In genomic region chr8:70596775-70597416, GRCm38 (mm10) we compare ENCODE assay signal across 8 mouse cellular contexts. TPM values are rescaled to one million over a fixed set of nuclear protein-coding genes. Genes with fewer than 3 reads are reported as not detected.
DNase-seq lines count a peak whose midpoint lies in the region; ATAC-seq and TF ChIP-seq lines count a peak whose summit lies in the region.

No protein-coding gene starts in this region.

- WGBS in heart, embryonic 13.5 days, result 87% methylated on average over 17 of the region's 17 CpGs
- 81% methylated on average over 17 of the region's 17 CpGs for WGBS in embryonic facial prominence, embryonic 13.5 days
- WGBS in limb, embryonic 10.5 days, result 87% methylated on average over 17 of the region's 17 CpGs
- WGBS in stomach, embryonic 15.5 days, result 84% methylated on average over 17 of the region's 17 CpGs

- no peak for ATAC-seq in heart, embryonic 13.5 days (ENCODE audit: extremely low read depth, insufficient number of reproducible peaks, low FRiP score, low TSS enrichment)
- no peak for ATAC-seq in embryonic facial prominence, embryonic 13.5 days (ENCODE audit: insufficient number of reproducible peaks, insufficient read depth, low FRiP score, low TSS enrichment, low read depth)
- no peak for ATAC-seq in stomach, embryonic 15.5 days (ENCODE audit: insufficient read depth, low FRiP score, low read depth)

- no peak for TF ChIP-seq EP300 in ES-Bruce4 (IDR thresholded peaks at IDR 0.05; ENCODE audit: insufficient read depth, low read depth, low read length)

- H3K27ac ChIP-seq in heart, embryonic 13.5 days (replicated peaks), result no peak overlapping the region
- H3K27ac ChIP-seq in ES-Bruce4 (ENCODE audit: insufficient read depth, low read length), result no peak overlapping the region
- no peak overlapping the region for H3K27ac ChIP-seq in embryonic facial prominence, embryonic 13.5 days
- 0 out of 2 replicates have a peak overlapping the region, but pooled peaks have one; percentile 88 for H3K27ac ChIP-seq in limb, embryonic 10.5 days
- H3K27ac ChIP-seq in stomach, embryonic 15.5 days, result no peak overlapping the region

- no peak for DNase-seq in heart, postnatal 14 days
- peak; percentile 48 for DNase-seq in limb, embryonic 10.5 days (ENCODE audit: low spot score)
- DNase-seq in right cerebral cortex, postnatal 36 days (ENCODE audit: low spot score in 2 of 2), result no peak
- DNase-seq in gastrocnemius, postnatal 14 days, result no peak

- intact Hi-C loops in heart, postnatal 14 days (cut with DNase I), result no loop called here
- intact Hi-C loops in gastrocnemius, postnatal 14 days (cut with DNase I; ENCODE audit: low total_unique reads), result no loop called here

- H3K9ac ChIP-seq in heart, embryonic 13.5 days, result peak overlapping the region; percentile 87; the same call in 1 of the 2 replicates
- H3K9ac ChIP-seq in ES-Bruce4 (ENCODE audit: low read depth, poor library complexity, severe bottlenecking), result no peak overlapping the region
- H3K9ac ChIP-seq in embryonic facial prominence, embryonic 13.5 days, result peak overlapping the region; percentile 85
- H3K9ac ChIP-seq in stomach, embryonic 15.5 days, result no peak overlapping the region

- H3K9me3 ChIP-seq in heart, embryonic 13.5 days, result no peaks in the 10 kb centered on the region
- no peaks in the 10 kb centered on the region for H3K9me3 ChIP-seq in ES-Bruce4 (replicated peaks; ENCODE audit: control insufficient read depth, insufficient read depth, low read length, poor library complexity, severe bottlenecking)
- no peaks in the 10 kb centered on the region for H3K9me3 ChIP-seq in embryonic facial prominence, embryonic 13.5 days
- H3K9me3 ChIP-seq in limb, embryonic 10.5 days (replicated peaks), result peaks cover 2% of the 10 kb centered on the region; the same call in 1 of the 2 replicates
- H3K9me3 ChIP-seq in stomach, embryonic 15.5 days, result no peaks in the 10 kb centered on the region

- H3K4me2 ChIP-seq in heart, embryonic 13.5 days, result peak overlapping the region; percentile 76
- H3K4me2 ChIP-seq in embryonic facial prominence, embryonic 13.5 days, result peak overlapping the region; percentile 89
- H3K4me2 ChIP-seq in stomach, embryonic 15.5 days, result peak overlapping the region; percentile 78

- peak overlapping the region; percentile 62 for H3K4me3 ChIP-seq in heart, embryonic 13.5 days
- H3K4me3 ChIP-seq in ES-Bruce4 (ENCODE audit: low read depth, low read length), result no peak overlapping the region
- H3K4me3 ChIP-seq in embryonic facial prominence, embryonic 13.5 days, result peak overlapping the region; percentile 55
- H3K4me3 ChIP-seq in limb, embryonic 10.5 days, result peak overlapping the region; percentile 54
- no peak overlapping the region for H3K4me3 ChIP-seq in stomach, embryonic 15.5 days (replicated peaks)

- TF ChIP-seq CTCF in ES-Bruce4 (IDR thresholded peaks at IDR 0.05; ENCODE audit: low read depth, low read length), result peak; percentile 42

- TF ChIP-seq POLR2A in ES-Bruce4 (IDR thresholded peaks at IDR 0.05; ENCODE audit: insufficient read depth, low read length), result no peak

- H3K36me3 ChIP-seq in heart, embryonic 13.5 days, result peaks cover 38% of the 10 kb centered on the region
- peaks cover 5% of the 10 kb centered on the region; the same call in 1 of the 2 replicates for H3K36me3 ChIP-seq in ES-Bruce4 (ENCODE audit: control insufficient read depth, insufficient read depth, low read length, poor library complexity, severe bottlenecking)
- peaks cover 37% of the 10 kb centered on the region for H3K36me3 ChIP-seq in embryonic facial prominence, embryonic 13.5 days
- H3K36me3 ChIP-seq in limb, embryonic 10.5 days, result peaks cover 65% of the 10 kb centered on the region
- H3K36me3 ChIP-seq in stomach, embryonic 15.5 days, result peaks cover 10% of the 10 kb centered on the region

- peaks cover 88% of the 10 kb centered on the region for H3K4me1 ChIP-seq in heart, embryonic 13.5 days
- peaks cover 7% of the 10 kb centered on the region for H3K4me1 ChIP-seq in ES-Bruce4 (ENCODE audit: control insufficient read depth, insufficient read depth, low read length)
- H3K4me1 ChIP-seq in embryonic facial prominence, embryonic 13.5 days, result peaks cover 74% of the 10 kb centered on the region
- peaks cover 89% of the 10 kb centered on the region for H3K4me1 ChIP-seq in limb, embryonic 10.5 days
- H3K4me1 ChIP-seq in stomach, embryonic 15.5 days, result peaks cover 68% of the 10 kb centered on the region

- no peaks in the 10 kb centered on the region; the same call in 1 of the 2 replicates for H3K27me3 ChIP-seq in heart, embryonic 13.5 days (replicated peaks)
- no peaks in the 10 kb centered on the region for H3K27me3 ChIP-seq in ES-Bruce4 (ENCODE audit: control insufficient read depth, insufficient read depth, low read length, poor library complexity, severe bottlenecking)
- H3K27me3 ChIP-seq in embryonic facial prominence, embryonic 13.5 days, result peaks cover 6% of the 10 kb centered on the region; the same call in 1 of the 2 replicates
- H3K27me3 ChIP-seq in limb, embryonic 10.5 days (ENCODE audit: low read depth, poor library complexity, severe bottlenecking), result no peaks in the 10 kb centered on the region
- H3K27me3 ChIP-seq in stomach, embryonic 15.5 days (replicated peaks), result no peaks in the 10 kb centered on the region

RNA-seq across cellular contexts. Expression of gene Isyna1, which starts 2.7 kb away (rescaled TPM):
- polyA plus RNA-seq in heart, embryonic 13.5 days (2015; fragmentation: Nextera tagmentation; extraction: Ambion mirVana), result 135 and 145 TPM in 2 replicates
- total RNA-seq in heart, postnatal 14 days (2021), result 10 to 100 TPM; 25.8 to 27.7 TPM
- polyA plus RNA-seq in ES-Bruce4 (2011; ENCODE audit: insufficient read depth, insufficient read length, low read depth, missing spikeins), result 61.5 and 72.3 TPM in 2 replicates
- 153 and 166 TPM in 2 replicates for polyA plus RNA-seq in embryonic facial prominence, embryonic 13.5 days (2015; fragmentation: Nextera tagmentation; extraction: Ambion mirVana)
- polyA plus RNA-seq in limb, embryonic 10.5 days (2016; fragmentation: Nextera tagmentation; extraction: Ambion mirVana), result 214 and 225 TPM in 2 replicates
- polyA plus RNA-seq in stomach, embryonic 15.5 days (2015; fragmentation: Nextera tagmentation; extraction: Ambion mirVana), result 127 and 133 TPM in 2 replicates
- total RNA-seq in gastrocnemius, postnatal 14 days (2021), result 10 to 100 TPM; 18.7 to 24.7 TPM

RNA-seq across cellular contexts. Expression of gene Ssbp4, which starts 11.8 kb away (rescaled TPM):
- polyA plus RNA-seq in heart, embryonic 13.5 days (2015; fragmentation: Nextera tagmentation; extraction: Ambion mirVana), result 63.3 and 70.9 TPM in 2 replicates
- 10 to 100 TPM; 39.7 to 46.4 TPM for total RNA-seq in heart, postnatal 14 days (2021)
- 49.9 and 50.2 TPM in 2 replicates for polyA plus RNA-seq in ES-Bruce4 (2011; ENCODE audit: insufficient read depth, insufficient read length, low read depth, missing spikeins)
- 100 and 107 TPM in 2 replicates for polyA plus RNA-seq in embryonic facial prominence, embryonic 13.5 days (2015; fragmentation: Nextera tagmentation; extraction: Ambion mirVana)
- polyA plus RNA-seq in limb, embryonic 10.5 days (2016; fragmentation: Nextera tagmentation; extraction: Ambion mirVana), result 164 and 182 TPM in 2 replicates
- 104 and 117 TPM in 2 replicates for polyA plus RNA-seq in stomach, embryonic 15.5 days (2015; fragmentation: Nextera tagmentation; extraction: Ambion mirVana)
- 10 to 100 TPM; 22.9 to 25.7 TPM for total RNA-seq in gastrocnemius, postnatal 14 days (2021)

RNA-seq across cellular contexts. Expression of gene Lrrc25, which starts 19.1 kb away (rescaled TPM):
- 1.5 and 2.7 TPM in 2 replicates for polyA plus RNA-seq in heart, embryonic 13.5 days (2015; fragmentation: Nextera tagmentation; extraction: Ambion mirVana)
- total RNA-seq in heart, postnatal 14 days (2021), result 1 to 10 TPM; 1.8 to 2.5 TPM
- not detected in 2 replicates for polyA plus RNA-seq in ES-Bruce4 (2011; ENCODE audit: insufficient read depth, insufficient read length, low read depth, missing spikeins)
- 1.9 TPM in 2 replicates for polyA plus RNA-seq in embryonic facial prominence, embryonic 13.5 days (2015; fragmentation: Nextera tagmentation; extraction: Ambion mirVana)
- polyA plus RNA-seq in limb, embryonic 10.5 days (2016; fragmentation: Nextera tagmentation; extraction: Ambion mirVana), result 0.38 and 0.64 TPM in 2 replicates
- 3.7 and 3.9 TPM in 2 replicates for polyA plus RNA-seq in stomach, embryonic 15.5 days (2015; fragmentation: Nextera tagmentation; extraction: Ambion mirVana)
- total RNA-seq in gastrocnemius, postnatal 14 days (2021), result under 1 TPM; 0.53 to 0.88 TPM

RNA-seq across cellular contexts. Expression of gene Gdf15, which starts 35.4 kb away (rescaled TPM):
- polyA plus RNA-seq in heart, embryonic 13.5 days (2015; fragmentation: Nextera tagmentation; extraction: Ambion mirVana), result 0.86 and 1.2 TPM in 2 replicates
- total RNA-seq in heart, postnatal 14 days (2021), result 1 to 10 TPM in 1 of 2 experiments, under 1 TPM in 1; 0.41 to 1.6 TPM
- polyA plus RNA-seq in ES-Bruce4 (2011; ENCODE audit: insufficient read depth, insufficient read length, low read depth, missing spikeins), result 1.9 and 2.1 TPM in 2 replicates
- polyA plus RNA-seq in embryonic facial prominence, embryonic 13.5 days (2015; fragmentation: Nextera tagmentation; extraction: Ambion mirVana), result 0.14 and 0.22 TPM in 2 replicates
- not detected in 2 replicates for polyA plus RNA-seq in limb, embryonic 10.5 days (2016; fragmentation: Nextera tagmentation; extraction: Ambion mirVana)
- 0.95 and 1.4 TPM in 2 replicates for polyA plus RNA-seq in stomach, embryonic 15.5 days (2015; fragmentation: Nextera tagmentation; extraction: Ambion mirVana)
- not detected for total RNA-seq in gastrocnemius, postnatal 14 days (2021)

RNA-seq across cellular contexts. Expression of gene Ell, which starts 57.6 kb away (rescaled TPM):
- 11.6 and 12.5 TPM in 2 replicates for polyA plus RNA-seq in heart, embryonic 13.5 days (2015; fragmentation: Nextera tagmentation; extraction: Ambion mirVana)
- 10 to 100 TPM; 15.5 to 16.5 TPM for total RNA-seq in heart, postnatal 14 days (2021)
- 12.4 and 13.2 TPM in 2 replicates for polyA plus RNA-seq in ES-Bruce4 (2011; ENCODE audit: insufficient read depth, insufficient read length, low read depth, missing spikeins)
- 20.6 and 21.3 TPM in 2 replicates for polyA plus RNA-seq in embryonic facial prominence, embryonic 13.5 days (2015; fragmentation: Nextera tagmentation; extraction: Ambion mirVana)
- polyA plus RNA-seq in limb, embryonic 10.5 days (2016; fragmentation: Nextera tagmentation; extraction: Ambion mirVana), result 20.9 and 26.1 TPM in 2 replicates
- 16.1 and 17.7 TPM in 2 replicates for polyA plus RNA-seq in stomach, embryonic 15.5 days (2015; fragmentation: Nextera tagmentation; extraction: Ambion mirVana)
- 10 to 100 TPM in 1 of 2 experiments, 1 to 10 TPM in 1; 9.0 to 10.3 TPM for total RNA-seq in gastrocnemius, postnatal 14 days (2021)

Comparison
In these comparisons a context has a peak if more than half of its experiments do, and no peak if none do; other contexts are left out.
1. H3K4me3 ChIP-seq: peak in heart, embryonic 13.5 days (single experiment), embryonic facial prominence, embryonic 13.5 days (single experiment) and limb, embryonic 10.5 days (single experiment); none in ES-Bruce4 (single experiment) and stomach, embryonic 15.5 days (single experiment).
2. H3K9ac ChIP-seq: peak in heart, embryonic 13.5 days (single experiment) and embryonic facial prominence, embryonic 13.5 days (single experiment); none in ES-Bruce4 (single experiment) and stomach, embryonic 15.5 days (single experiment).
3. Peak in every context shown above with its lines, with median percentiles within 50 percentile points of each other: H3K4me2 ChIP-seq.